Mouse (Mus musculus): ENCODE data around the gene Oip5. TPM values are rescaled to one million over a fixed set of nuclear protein-coding genes. Genes with fewer than 3 reads are reported as not detected.
"Not testable (repeated sequence)": the region's sequence is repeated elsewhere in the genome, so short reads cannot be mapped to it uniquely, and the experiment has no call there.

Oip5 gene
- 1.4 and 1.7 TPM in 2 replicates for polyA plus RNA-seq (2012; rRNA removed)

GRCm38 (mm10) chr2:119618199-119618982 lies at the start of gene Oip5, which contains the start of gene Nusap1:
Gene Oip5 (minus strand): TSS chr2:119618469.
Gene Nusap1 (plus strand): TSS chr2:119618298.
- peak; percentile 96 for DNase-seq (ENCODE audit: extremely low spot score in 1 of 2, low spot score in 1 of 2)

- not testable (repeated sequence) for DNase-seq (ENCODE audit: extremely low spot score in 1 of 2, low spot score in 1 of 2)
Observed at GRCm38 (mm10) chr2:119665744-119666143, 47.5 kb upstream of the Oip5 start.

GRCm38 (mm10) chr2:119662220-119663182 lies 44.2 kb upstream of the Oip5 start, which contains the start of gene Ndufaf1:
Gene Ndufaf1 (minus strand): TSS chr2:119662827.
- DNase-seq (ENCODE audit: extremely low spot score in 1 of 2, low spot score in 1 of 2): peak; percentile 59 to 92

- no peak for DNase-seq (ENCODE audit: extremely low spot score in 1 of 2, low spot score in 1 of 2)
Observed at GRCm38 (mm10) chr2:119644254-119644653, 26.0 kb upstream of the Oip5 start.

GRCm38 (mm10) chr2:119641214-119641912 lies 23.1 kb upstream of the Oip5 start:
- DNase-seq (ENCODE audit: extremely low spot score in 1 of 2, low spot score in 1 of 2): no peak

GRCm38 (mm10) chr2:119636781-119637180 lies 18.5 kb upstream of the Oip5 start:
- no peak for DNase-seq (ENCODE audit: extremely low spot score in 1 of 2, low spot score in 1 of 2)

GRCm38 (mm10) chr2:119621302-119621701 lies 3.0 kb upstream of the Oip5 start:
- no peak for DNase-seq (ENCODE audit: extremely low spot score in 1 of 2, low spot score in 1 of 2)

- not testable (repeated sequence) for DNase-seq (ENCODE audit: extremely low spot score in 1 of 2, low spot score in 1 of 2)
Observed at GRCm38 (mm10) chr2:119619002-119619401, 733 bp upstream of the Oip5 start.

- no peak for DNase-seq (ENCODE audit: extremely low spot score in 1 of 2, low spot score in 1 of 2)
Observed at GRCm38 (mm10) chr2:119617841-119618198, 449 bp downstream of the Oip5 start.

- no peak for DNase-seq (ENCODE audit: extremely low spot score in 1 of 2, low spot score in 1 of 2)
Observed at GRCm38 (mm10) chr2:119607023-119607422, 11.2 kb downstream of the Oip5 start.

- DNase-seq (ENCODE audit: extremely low spot score in 1 of 2, low spot score in 1 of 2): no peak
Observed at GRCm38 (mm10) chr2:119605361-119605973, 12.8 kb downstream of the Oip5 start.

GRCm38 (mm10) chr2:119603909-119604308 lies 14.4 kb downstream of the Oip5 start:
- no peak for DNase-seq (ENCODE audit: extremely low spot score in 1 of 2, low spot score in 1 of 2)

GRCm38 (mm10) chr2:119602488-119602887 lies 15.8 kb downstream of the Oip5 start:
- no peak for DNase-seq (ENCODE audit: extremely low spot score in 1 of 2, low spot score in 1 of 2)

GRCm38 (mm10) chr2:119601575-119601974 lies 16.7 kb downstream of the Oip5 start:
- not testable (repeated sequence) for DNase-seq (ENCODE audit: extremely low spot score in 1 of 2, low spot score in 1 of 2)

- peak in 1 of 2 experiments; percentile 57 for DNase-seq (ENCODE audit: extremely low spot score in 1 of 2, low spot score in 1 of 2)
Observed at GRCm38 (mm10) chr2:119601027-119601426, 17.2 kb downstream of the Oip5 start.

GRCm38 (mm10) chr2:119596781-119597330 lies 21.4 kb downstream of the Oip5 start:
- DNase-seq (ENCODE audit: extremely low spot score in 1 of 2, low spot score in 1 of 2): peak in 1 of 2 experiments; percentile 63

GRCm38 (mm10) chr2:119595308-119595707 lies 23.0 kb downstream of the Oip5 start:
- no peak for DNase-seq (ENCODE audit: extremely low spot score in 1 of 2, low spot score in 1 of 2)

GRCm38 (mm10) chr2:119594113-119594981 lies 23.9 kb downstream of the Oip5 start:
- peak; percentile 95 to 99 for DNase-seq (ENCODE audit: extremely low spot score in 1 of 2, low spot score in 1 of 2)

GRCm38 (mm10) chr2:119593765-119594112 lies 24.5 kb downstream of the Oip5 start:
- no peak for DNase-seq (ENCODE audit: extremely low spot score in 1 of 2, low spot score in 1 of 2)

Data from frontal cortex, adult 2 months (tissue).